Mouse (Mus musculus): ENCODE measurements around the gene Fkbp4.

Fkbp4 gene

GRCm38 (mm10) chr6:128438317-128438870, at the start of gene Fkbp4:
TSS of gene Fkbp4 (minus strand) at chr6:128438677.
- peak; percentile 95 for DNase-seq

DNA sequence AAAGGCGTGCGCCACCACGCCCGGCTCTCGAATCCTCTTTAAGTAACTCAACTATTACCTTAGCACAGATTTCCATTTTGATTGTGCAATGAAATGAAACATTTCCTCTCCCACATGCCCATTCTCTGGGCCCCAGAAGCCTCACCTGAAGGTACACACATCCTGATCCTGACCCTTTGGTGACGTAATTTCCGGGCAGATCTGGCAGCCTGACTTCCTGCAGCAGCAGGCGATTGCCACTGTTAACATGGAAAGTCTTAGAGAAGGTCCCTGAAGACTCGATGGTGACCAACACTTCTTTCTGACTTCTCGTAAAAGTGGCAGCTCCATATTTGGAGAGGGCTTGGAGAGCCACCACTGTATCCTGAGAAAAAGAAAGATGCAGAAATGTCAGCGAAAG, 49.3 kb upstream of the Fkbp4 start:
- DNase-seq = no peak

GRCm38 (mm10) chr6:128479463-128480454, 41.3 kb upstream of the Fkbp4 start:
- DNase-seq = peak; percentile 100

- no peak for DNase-seq
Measured at GRCm38 (mm10) chr6:128477495-128477894, 39.0 kb upstream of the Fkbp4 start.

- DNase-seq = no peak
Measured at GRCm38 (mm10) chr6:128474112-128474511, 35.6 kb upstream of the Fkbp4 start.

GRCm38 (mm10) chr6:128469451-128469850, 31.0 kb upstream of the Fkbp4 start:
- DNase-seq = peak; percentile 75

DNA sequence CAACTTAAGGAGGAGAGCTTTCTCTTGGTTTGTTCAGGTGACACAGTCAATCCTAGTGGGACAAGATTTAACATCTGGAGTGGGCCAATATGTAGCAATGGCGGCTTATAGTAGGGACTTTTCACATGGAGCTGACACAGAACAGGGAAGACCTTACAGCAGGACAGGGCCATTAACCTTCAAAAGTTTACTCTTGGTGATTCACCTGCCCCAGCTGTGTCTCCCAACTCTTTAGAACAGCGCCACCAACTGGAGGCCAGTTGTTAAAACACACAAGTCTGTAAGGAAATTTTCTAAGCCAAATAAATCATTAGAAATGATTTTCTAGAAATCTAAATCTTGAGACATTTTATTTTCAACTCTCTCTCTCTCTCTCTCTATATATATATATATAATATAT, 28.8 kb upstream of the Fkbp4 start:
- DNase-seq = peak; percentile 63

DNA sequence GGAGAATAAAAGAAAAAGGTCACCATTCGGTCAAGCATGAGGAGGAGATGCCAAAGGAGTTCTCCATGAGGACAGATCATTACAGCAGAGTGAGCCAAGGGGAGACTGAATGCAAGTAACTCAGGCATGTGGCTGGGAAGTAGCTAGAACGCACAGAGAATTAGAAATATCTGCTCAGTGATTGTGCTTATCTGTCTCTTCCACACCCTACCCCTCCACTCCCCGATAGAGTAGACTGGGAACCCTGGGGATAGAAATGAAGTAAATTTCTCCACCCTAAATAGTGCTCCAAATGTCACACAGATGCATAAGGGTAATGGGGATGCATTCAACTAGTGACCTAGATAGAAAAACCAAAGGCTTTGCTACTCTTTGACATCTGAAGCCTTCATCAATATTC, 28.1 kb upstream of the Fkbp4 start:
- DNase-seq = no peak

- DNase-seq = no peak
Measured at GRCm38 (mm10) chr6:128466043-128466442, 27.6 kb upstream of the Fkbp4 start.

DNA sequence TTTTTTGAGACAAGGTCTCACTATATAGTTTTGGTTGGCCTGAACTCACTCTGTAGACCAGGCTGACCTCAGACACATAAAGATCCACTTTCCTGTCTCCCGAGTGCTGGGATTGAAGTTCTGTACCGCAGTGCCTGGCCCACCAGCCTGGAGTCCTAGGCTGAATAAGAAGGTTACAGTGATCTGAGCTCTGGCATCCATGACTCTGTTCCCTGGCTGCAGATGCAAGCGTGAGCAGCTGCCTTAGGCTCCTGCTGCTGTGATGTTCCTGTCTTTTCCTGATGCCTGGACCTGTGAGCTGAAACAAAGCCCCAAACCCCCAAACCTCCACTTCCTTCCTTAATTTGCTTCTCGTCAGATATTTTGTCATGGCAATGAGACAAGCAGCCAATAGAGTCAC, 26.5 kb upstream of the Fkbp4 start:
- no peak for DNase-seq

- DNase-seq = no peak
Measured at GRCm38 (mm10) chr6:128461606-128462005, 23.1 kb upstream of the Fkbp4 start.

DNA sequence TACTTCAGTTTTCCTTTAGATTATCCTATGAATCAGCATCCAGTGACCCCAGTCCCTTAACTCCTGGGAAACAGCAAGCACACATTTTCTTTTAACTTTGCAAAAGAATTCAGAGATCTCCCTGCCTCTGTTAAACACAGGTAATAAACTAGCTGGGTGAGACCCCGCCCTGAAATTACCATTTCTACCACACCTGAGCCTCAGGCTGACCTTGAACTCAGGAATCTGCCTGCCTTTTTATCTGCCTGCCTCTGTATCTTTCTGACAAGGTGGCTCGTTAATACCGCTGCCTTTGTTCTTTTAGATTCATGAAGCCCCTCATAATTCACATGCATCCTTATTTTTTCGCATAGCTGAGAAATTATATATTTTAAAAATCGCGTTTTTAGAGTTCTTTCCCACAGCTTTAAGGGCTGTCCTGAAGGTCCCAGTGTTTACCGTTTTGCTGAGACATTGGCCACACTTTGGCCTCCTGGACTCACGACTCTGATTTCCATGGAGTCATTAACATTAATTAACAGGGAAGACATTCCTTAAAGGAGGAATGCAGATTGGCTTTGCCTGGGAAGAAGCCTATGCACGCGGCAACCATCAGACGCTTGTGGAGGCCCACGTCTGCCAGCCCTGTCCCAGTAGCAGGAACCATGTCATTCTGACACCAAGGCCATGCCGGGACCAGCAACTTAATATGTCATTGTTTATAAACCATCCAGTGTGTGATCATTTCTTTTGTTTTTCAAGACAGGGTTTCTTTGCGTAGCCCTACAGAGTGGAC, 22.4 kb upstream of the Fkbp4 start:
- DNase-seq = no peak

DNA sequence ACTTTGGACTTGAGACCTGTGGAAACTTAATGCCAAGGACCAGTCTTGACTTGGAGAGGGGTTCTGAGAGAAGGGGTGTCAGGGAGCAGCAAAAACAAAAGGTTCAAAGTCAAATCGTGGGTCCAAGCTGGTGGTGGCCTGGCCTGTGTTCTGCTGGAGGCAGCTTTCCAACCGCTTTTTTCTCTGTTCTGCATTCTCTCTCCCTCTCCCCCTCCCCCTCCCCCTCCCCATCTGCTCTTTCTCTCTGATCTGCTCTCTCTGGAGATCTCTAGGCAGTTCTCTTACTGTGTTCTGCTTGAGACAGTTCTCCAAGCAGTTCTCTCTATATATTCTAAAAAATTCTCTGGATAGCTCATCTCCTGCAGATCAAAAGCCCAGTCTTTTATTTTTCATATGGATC, 21.8 kb upstream of the Fkbp4 start:
- no peak for DNase-seq

DNA sequence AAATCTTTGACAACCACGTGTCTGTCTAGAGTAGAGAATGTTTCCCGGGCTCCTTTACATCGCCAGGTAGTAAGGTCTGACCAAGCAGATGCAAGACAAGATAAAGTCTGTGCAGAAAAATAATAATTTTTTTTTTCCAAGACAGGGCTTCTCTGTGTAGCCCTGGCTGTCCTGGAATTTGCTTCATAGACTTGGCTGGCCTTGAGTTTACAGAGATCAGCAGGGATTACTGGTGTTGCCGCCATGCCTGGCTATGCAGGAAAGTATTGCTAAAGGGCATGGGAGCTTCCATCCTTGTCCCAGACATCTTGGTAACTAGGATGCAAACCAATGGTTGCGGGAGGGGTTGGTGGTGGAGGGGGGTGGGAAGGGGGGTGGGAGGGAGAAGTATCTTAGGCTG, 18.7 kb upstream of the Fkbp4 start:
- DNase-seq = no peak

GRCm38 (mm10) chr6:128455835-128456605, 17.5 kb upstream of the Fkbp4 start:
- no peak for DNase-seq

- no peak for DNase-seq
Measured at GRCm38 (mm10) chr6:128447063-128447462, 8.6 kb upstream of the Fkbp4 start.

DNA sequence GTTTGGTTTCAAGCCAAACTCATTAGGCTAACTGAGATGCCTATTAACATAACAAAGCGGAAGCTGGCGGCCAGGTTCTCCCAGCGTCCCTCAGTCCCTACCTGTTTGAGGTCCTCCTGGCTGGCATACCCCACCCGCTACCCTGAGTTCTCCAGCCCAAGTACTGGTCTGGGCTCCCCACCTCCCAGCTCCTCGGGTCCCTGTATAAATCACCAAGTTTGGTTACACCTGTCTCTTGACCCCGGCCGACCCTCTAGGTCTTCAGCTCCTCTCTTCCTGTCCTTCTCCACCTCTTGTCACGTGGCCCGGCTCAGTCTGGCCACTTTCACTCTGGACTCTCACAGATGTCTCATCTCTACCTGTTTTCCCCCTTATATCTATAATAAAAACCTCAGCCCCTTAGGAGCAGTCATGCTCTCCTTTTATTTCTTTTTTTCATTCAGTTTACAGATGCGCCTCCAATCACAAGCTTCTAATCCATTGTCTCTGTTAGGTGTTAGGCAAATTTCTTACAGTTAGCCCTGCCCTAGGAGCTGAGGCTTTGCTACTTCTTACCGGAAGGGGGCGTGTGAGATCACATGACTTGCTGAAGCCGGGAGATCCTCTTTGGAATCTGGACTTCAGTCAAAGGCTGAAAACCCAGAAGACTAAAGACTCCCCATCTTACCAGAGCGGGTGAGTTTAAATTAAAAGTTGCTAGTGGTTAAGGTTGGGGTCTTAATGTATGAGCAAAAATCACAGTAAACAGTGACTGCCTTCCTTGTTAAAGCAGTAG, 7.5 kb upstream of the Fkbp4 start:
- DNase-seq = peak; percentile 41

GRCm38 (mm10) chr6:128440238-128440637, 1.8 kb upstream of the Fkbp4 start:
- DNase-seq = no peak

GRCm38 (mm10) chr6:128438871-128439341, 429 bp upstream of the Fkbp4 start:
- DNase-seq = peak; percentile 34

DNA sequence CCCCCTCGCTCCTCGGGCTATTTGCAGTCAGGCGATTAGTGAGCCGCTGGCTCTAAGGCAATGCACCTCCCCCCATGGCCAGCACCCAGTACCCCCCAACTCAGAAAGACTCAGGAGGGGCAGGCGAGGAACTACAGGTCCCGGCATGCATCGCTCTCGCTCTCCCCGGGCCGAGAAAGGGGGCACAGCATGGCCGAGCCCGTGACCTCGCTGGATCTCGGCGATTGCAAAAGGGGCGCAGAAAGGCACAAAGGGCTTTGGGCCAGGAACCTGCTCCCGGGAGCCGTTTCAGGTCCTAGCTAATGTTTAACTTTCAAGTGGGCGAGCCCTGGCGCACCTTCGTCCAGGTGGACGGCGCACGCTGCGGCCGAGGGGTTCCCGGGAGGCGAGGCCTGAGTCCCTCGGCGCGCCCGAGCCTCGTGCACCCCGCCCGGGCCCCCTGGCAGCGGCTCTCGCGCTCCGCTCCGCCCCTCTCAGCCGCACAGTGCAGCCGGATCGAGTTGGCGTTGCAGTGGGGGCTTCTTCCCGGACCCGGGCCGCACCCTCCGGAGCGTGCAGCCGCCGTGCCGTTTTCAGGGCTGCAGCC, 653 bp downstream of the Fkbp4 start:
- DNase-seq = peak; percentile 81

- no peak for DNase-seq
Measured at GRCm38 (mm10) chr6:128437288-128437687, 1.2 kb downstream of the Fkbp4 start.

All from thymus, postnatal 4 days (tissue).